Mouse (Mus musculus) CH12.LX (cell line): ENCODE results near the gene Ccdc80. TPM values are rescaled to one million over a fixed set of nuclear protein-coding genes. Genes with fewer than 3 reads are reported as not detected.

Experiments
- DNase-seq: peaks from one replicate; pipeline ENCODE4 v3.0.0-alpha.2; 2013; ENCODE audit errors: extremely low read depth
- H3K27ac ChIP-seq: 2 replicates; pipeline ENCODE4 v1.5.1; 2012; ENCODE audit warnings: low read depth, mild to moderate bottlenecking, control low read depth, moderate library complexity; ENCODE audit not compliant: insufficient read depth
- H3K27me3 ChIP-seq: replicated peaks from 2 replicates; pipeline ENCODE3; 2012; ENCODE audit warnings: inconsistent platforms
- H3K36me3 ChIP-seq, 2 experiments: replicated peaks in 1 of 2; 2 replicates each; pipeline versions ENCODE3 to v1.6.1; 2012; ENCODE audit warnings: inconsistent platforms in 1 of 2, low read length in 1 of 2, mild to moderate bottlenecking in 1 of 2, mixed read lengths in 1 of 2, moderate library complexity in 1 of 2; ENCODE audit not compliant: control insufficient read depth in 1 of 2, insufficient read depth in 1 of 2
- H3K4me1 ChIP-seq, 2 experiments: 2 replicates each; pipeline ENCODE4 v1.6.1; 2012; ENCODE audit warnings: inconsistent platforms in 1 of 2, moderate library complexity in 1 of 2; ENCODE audit not compliant: insufficient read depth in 2 of 2, control insufficient read depth in 1 of 2
- H3K4me2 ChIP-seq: 2 replicates; pipeline ENCODE4 v1.6.1; 2012; ENCODE audit warnings: low read depth, mild to moderate bottlenecking, control low read depth; ENCODE audit not compliant: poor library complexity, insufficient read depth, severe bottlenecking
- H3K4me3 ChIP-seq, 3 experiments: fragments of 150-350 bp in 1 of 3; sonication (generic) in 1 of 3; replicated peaks in 1 of 3; 2 replicates each; pipeline versions ENCODE3 to v1.5.1; 2011 to 2012; ENCODE audit warnings: low read depth in 2 of 3, low read length in 2 of 3, mild to moderate bottlenecking in 2 of 3, moderate library complexity in 2 of 3, control low read depth in 1 of 3, improper control_type of control experiment in 1 of 3, inconsistent platforms in 1 of 3, mixed read lengths in 1 of 3; ENCODE audit not compliant: poor library complexity in 1 of 3
- H3K79me2 ChIP-seq: replicated peaks from 2 replicates; pipeline ENCODE4 v1.6.1; 2012; ENCODE audit warnings: mild to moderate bottlenecking, moderate library complexity; ENCODE audit not compliant: control insufficient read depth, poor library complexity, insufficient read depth, severe bottlenecking; ENCODE audit errors: extremely low read depth
- H3K9ac ChIP-seq: 2 replicates; pipeline ENCODE4 v1.6.1; 2012; ENCODE audit warnings: low read depth, mild to moderate bottlenecking, control low read depth, moderate library complexity; ENCODE audit not compliant: insufficient read depth
- H3K9me3 ChIP-seq: replicated peaks from 2 replicates; pipeline ENCODE3; 2012; ENCODE audit warnings: low read length, inconsistent platforms, mixed read lengths
- BHLHE40 ChIP-seq: IDR thresholded peaks from 2 replicates; pipeline ENCODE4 v1.6.1; 2011; ENCODE audit warnings: mild to moderate bottlenecking, low read depth, low read length, improper control_type of control experiment
- ETS1 ChIP-seq: conservative IDR thresholded peaks from 2 replicates; pipeline ENCODE4 v1.6.1; 2012; ENCODE audit warnings: low read depth, mild to moderate bottlenecking, inconsistent platforms, low read length, improper control_type of control experiment, moderate library complexity
- GABPA ChIP-seq: IDR thresholded peaks from 2 replicates; pipeline ENCODE4 v1.6.1; 2012; ENCODE audit warnings: low read depth, low read length, improper control_type of control experiment, inconsistent platforms; ENCODE audit not compliant: insufficient replicate concordance
- HCFC1 ChIP-seq: IDR thresholded peaks from 2 replicates; pipeline ENCODE4 v1.6.1; 2012; ENCODE audit warnings: low read depth, mild to moderate bottlenecking, inconsistent platforms, low read length, improper control_type of control experiment
- IRF4 ChIP-seq: IDR thresholded peaks from 2 replicates; pipeline ENCODE4 v1.6.1; 2014; ENCODE audit warnings: low read depth, mild to moderate bottlenecking, inconsistent platforms, low read length, improper control_type of control experiment
- JUN ChIP-seq: IDR thresholded peaks from 2 replicates; pipeline ENCODE4 v1.6.1; 2011; ENCODE audit warnings: low read depth, mild to moderate bottlenecking, low read length, improper control_type of control experiment, moderate library complexity; ENCODE audit not compliant: insufficient read depth
- JUND ChIP-seq: conservative IDR thresholded peaks from 2 replicates; pipeline ENCODE4 v1.6.1; 2011; ENCODE audit warnings: low read depth, low read length, improper control_type of control experiment
- MAFK ChIP-seq: IDR thresholded peaks from 2 replicates; pipeline ENCODE4 v1.6.1; 2011; ENCODE audit warnings: low read length, improper control_type of control experiment; ENCODE audit not compliant: insufficient replicate concordance
- MAX ChIP-seq: IDR thresholded peaks from 2 replicates; pipeline ENCODE4 v1.6.1; 2011; ENCODE audit warnings: low read length, improper control_type of control experiment
- MAZ ChIP-seq: IDR thresholded peaks from 2 replicates; pipeline ENCODE4 v1.6.1; 2012; ENCODE audit warnings: low read depth, mild to moderate bottlenecking, inconsistent platforms, low read length, improper control_type of control experiment, moderate library complexity
- MEF2A ChIP-seq: IDR thresholded peaks from 2 replicates; pipeline ENCODE4 v1.6.1; 2014; ENCODE audit warnings: low read depth, mild to moderate bottlenecking, inconsistent platforms, low read length, improper control_type of control experiment, borderline replicate concordance
- MXI1 ChIP-seq: IDR thresholded peaks from 2 replicates; pipeline ENCODE4 v1.6.1; 2011; ENCODE audit warnings: mild to moderate bottlenecking, low read depth, low read length, improper control_type of control experiment
- MYC ChIP-seq: IDR thresholded peaks from 2 replicates; pipeline ENCODE4 v1.6.1; 2011; ENCODE audit warnings: low read depth, mild to moderate bottlenecking, improper control_type of control experiment, low read length
- NELFE ChIP-seq: IDR thresholded peaks from 2 replicates; pipeline ENCODE4 v1.6.1; 2011; ENCODE audit warnings: low read depth, low read length, improper control_type of control experiment
- NRF1 ChIP-seq: IDR thresholded peaks from 2 replicates; pipeline ENCODE4 v1.6.1; 2014; ENCODE audit warnings: low read depth, mild to moderate bottlenecking, inconsistent platforms, low read length, improper control_type of control experiment, moderate library complexity
- POLR2A ChIP-seq: IDR thresholded peaks from 2 replicates; pipeline ENCODE4 v1.6.1; 2011; ENCODE audit warnings: low read depth, mild to moderate bottlenecking, improper control_type of control experiment, low read length
- UBTF ChIP-seq: IDR thresholded peaks from 2 replicates; pipeline ENCODE4 v1.6.1; 2012; ENCODE audit warnings: low read depth, mild to moderate bottlenecking, inconsistent platforms, low read length, improper control_type of control experiment, moderate library complexity
- USF1 ChIP-seq: IDR thresholded peaks from 2 replicates; pipeline ENCODE4 v1.6.1; 2014; ENCODE audit warnings: low read depth, mild to moderate bottlenecking, inconsistent platforms, low read length, improper control_type of control experiment
- ZC3H11A ChIP-seq: IDR thresholded peaks from 2 replicates; pipeline ENCODE4 v1.6.1; 2012; ENCODE audit warnings: low read depth, mild to moderate bottlenecking, inconsistent platforms, low read length, improper control_type of control experiment
- ZNF384 ChIP-seq: IDR thresholded peaks from 2 replicates; pipeline ENCODE4 v1.6.1; 2012; ENCODE audit warnings: low read depth, low read length, improper control_type of control experiment, inconsistent platforms
- dilution Hi-C: fragments of 300-500 bp; cut with MboI; formaldehyde crosslinking; loops from 2 replicates; pipeline ENCODE4 v1.14.3; 2020; ENCODE audit warnings: low sequenced_read_pairs; ENCODE audit not compliant: extremely low pct_unique_long_range_greater_than_20kb, extremely low pct_ligation_motif_present
- in situ Hi-C: fragments of 300-500 bp; cut with MboI; formaldehyde crosslinking; loops from 3 replicates; pipeline ENCODE4 v1.14.3; 2019; ENCODE audit warnings: low sequenced_read_pairs, low pct_ligation_motif_present, low pct_unique_long_range_greater_than_20kb, mixed read lengths
- polyA plus RNA-seq: library from polyadenylated mRNA; unstranded; fragments of >175 nt; gene quantifications from 2 replicates; pipeline ENCODE4 v1.2.1, GENCODE M21; 2012; ENCODE audit warnings: low read depth; ENCODE audit not compliant: insufficient read length
- total RNA-seq, 2 experiments: library from RNA; depleted of rRNA; stranded (reverse); fragments of 300-350 nt in 1 of 2; fragments of >200 nt in 1 of 2; gene quantifications; 2 replicates each; pipeline ENCODE4 v1.2.3; 2012 to 2014

Ccdc80 gene
- total and polyA plus RNA-seq, 3 experiments, result 3.9 to 9.5 (median 6.1) TPM

- DNase-seq, result peak; percentile 27
- TF ChIP-seq MYC, result no peak
- TF ChIP-seq UBTF, result no peak
- no peak for TF ChIP-seq MEF2A
- TF ChIP-seq NRF1, result no peak
- TF ChIP-seq BHLHE40, result no peak
- no peak for TF ChIP-seq MXI1
- no peaks in the 10 kb centered on the region for H3K36me3 ChIP-seq
These were observed 15.1 kb downstream of the Ccdc80 start for GRCm38 (mm10) chr16:45108203-45108878.

GRCm38 (mm10) chr16:45110498-45110897, 17.3 kb downstream of the Ccdc80 start:
- no peak overlapping the region for H3K27ac ChIP-seq
- dilution Hi-C loops (no loop called here), in situ Hi-C loops (no loop called here)
- no peaks in the 10 kb centered on the region for H3K36me3 ChIP-seq
- no peak for DNase-seq
- H3K27me3 ChIP-seq, result no peaks in the 10 kb centered on the region
- no peaks in the 10 kb centered on the region for H3K79me2 ChIP-seq
- no peak overlapping the region for H3K4me3 ChIP-seq
- H3K9ac ChIP-seq, result no peak overlapping the region
- H3K9me3 ChIP-seq, result no peaks in the 10 kb centered on the region
- no peak overlapping the region; the same call in 1 of the 2 replicates for H3K4me2 ChIP-seq
- peaks cover 5 to 15% of the 10 kb centered on the region in 2 experiments for H3K4me1 ChIP-seq
- no peak for TF ChIP-seq MAX
- TF ChIP-seq POLR2A, result no peak
- no peak for TF ChIP-seq ZC3H11A
- 0 out of 2 replicates have a peak, but pooled peaks have one; percentile 28 for TF ChIP-seq IRF4
- no peak for TF ChIP-seq UBTF
- no peak for TF ChIP-seq ZNF384
- no peak for TF ChIP-seq MAZ
- no peak for TF ChIP-seq BHLHE40
- TF ChIP-seq MAFK, result 0 out of 2 replicates have a peak, but pooled peaks have one; percentile 33
- TF ChIP-seq JUN, result no peak
- no peak for TF ChIP-seq MYC
- no peak for TF ChIP-seq NELFE
- no peak for TF ChIP-seq ETS1
- TF ChIP-seq GABPA, result no peak
- TF ChIP-seq NRF1, result no peak
- no peak for TF ChIP-seq USF1
- TF ChIP-seq JUND, result no peak
- TF ChIP-seq HCFC1, result no peak

More at GRCm38 (mm10) chr16:45108203-45108878, 15.1 kb downstream of the Ccdc80 start:
- no peak overlapping the region for H3K4me3 ChIP-seq
- dilution Hi-C loops, result no loop called here
- H3K4me1 ChIP-seq, result peaks cover 5 to 15% of the 10 kb centered on the region in 2 experiments
- peak overlapping the region; percentile 11; the same call in 1 of the 2 replicates for H3K4me2 ChIP-seq
- H3K79me2 ChIP-seq, result no peaks in the 10 kb centered on the region
- H3K27me3 ChIP-seq, result no peaks in the 10 kb centered on the region
- in situ Hi-C loops, result no loop called here
- H3K9ac ChIP-seq, result no peak overlapping the region
- no peak overlapping the region for H3K27ac ChIP-seq
- H3K9me3 ChIP-seq, result no peaks in the 10 kb centered on the region
